Mouse (Mus musculus) right cerebral cortex, postnatal 4 days (tissue): ENCODE data around the gene Rnf114.

Experiments
- DNase-seq: peaks from one replicate; pipeline ENCODE4 v3.0.0-alpha.2; 2022

Gene Rnf114

DNA sequence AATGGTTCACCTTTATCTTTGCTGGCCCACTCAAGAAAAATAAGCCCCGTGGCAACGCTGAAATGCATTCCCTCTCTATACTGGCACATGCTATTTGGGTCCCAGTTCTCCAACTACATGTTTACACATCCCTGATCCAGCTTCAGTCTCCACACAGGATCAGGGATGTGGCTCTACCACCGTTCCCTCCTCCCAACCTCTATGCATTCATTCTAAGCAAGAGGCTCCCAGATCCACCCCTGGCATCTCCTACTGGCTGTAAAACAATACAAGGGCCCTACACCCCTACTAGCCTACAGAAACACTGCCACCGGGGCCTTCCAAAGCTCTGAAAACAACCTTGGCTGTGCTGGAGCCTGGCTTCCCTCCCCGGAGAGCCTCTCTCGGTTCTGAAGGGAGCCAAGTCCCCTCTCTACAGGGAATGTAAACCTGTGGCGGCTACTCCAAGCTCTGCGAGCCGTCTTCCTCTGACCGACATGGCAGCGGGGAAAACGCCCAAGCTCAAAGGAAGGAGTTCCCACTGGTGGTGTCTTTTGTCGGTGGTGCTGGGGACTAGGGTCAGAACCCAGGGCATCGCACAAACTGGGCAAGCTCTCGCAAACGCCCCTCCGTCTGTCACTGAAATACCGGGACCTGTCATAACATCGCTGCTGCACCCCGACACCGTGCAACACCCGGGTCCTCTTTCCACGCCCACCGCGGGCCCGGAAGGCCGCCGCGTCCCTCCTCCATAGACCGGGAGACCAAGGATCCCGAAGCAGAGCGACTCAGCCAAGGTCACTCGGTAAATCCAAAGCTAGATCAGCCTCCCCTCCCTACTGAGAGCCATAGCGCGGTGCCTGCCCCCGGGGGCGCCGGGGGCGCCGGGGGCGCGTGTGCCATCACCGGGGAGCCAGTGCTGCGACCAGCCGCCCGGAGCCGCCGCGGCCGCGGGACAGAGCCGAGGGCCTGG is at the start of gene Rnf114:
Gene Rnf114 (plus strand): TSS at position 889 of the 952 bp plus-strand sequence.
- peak; percentile 42 for DNase-seq

GRCm38 (mm10) chr2:167443411-167444193 is 48.8 kb upstream of the Rnf114 start:
- DNase-seq = no peak

DNA sequence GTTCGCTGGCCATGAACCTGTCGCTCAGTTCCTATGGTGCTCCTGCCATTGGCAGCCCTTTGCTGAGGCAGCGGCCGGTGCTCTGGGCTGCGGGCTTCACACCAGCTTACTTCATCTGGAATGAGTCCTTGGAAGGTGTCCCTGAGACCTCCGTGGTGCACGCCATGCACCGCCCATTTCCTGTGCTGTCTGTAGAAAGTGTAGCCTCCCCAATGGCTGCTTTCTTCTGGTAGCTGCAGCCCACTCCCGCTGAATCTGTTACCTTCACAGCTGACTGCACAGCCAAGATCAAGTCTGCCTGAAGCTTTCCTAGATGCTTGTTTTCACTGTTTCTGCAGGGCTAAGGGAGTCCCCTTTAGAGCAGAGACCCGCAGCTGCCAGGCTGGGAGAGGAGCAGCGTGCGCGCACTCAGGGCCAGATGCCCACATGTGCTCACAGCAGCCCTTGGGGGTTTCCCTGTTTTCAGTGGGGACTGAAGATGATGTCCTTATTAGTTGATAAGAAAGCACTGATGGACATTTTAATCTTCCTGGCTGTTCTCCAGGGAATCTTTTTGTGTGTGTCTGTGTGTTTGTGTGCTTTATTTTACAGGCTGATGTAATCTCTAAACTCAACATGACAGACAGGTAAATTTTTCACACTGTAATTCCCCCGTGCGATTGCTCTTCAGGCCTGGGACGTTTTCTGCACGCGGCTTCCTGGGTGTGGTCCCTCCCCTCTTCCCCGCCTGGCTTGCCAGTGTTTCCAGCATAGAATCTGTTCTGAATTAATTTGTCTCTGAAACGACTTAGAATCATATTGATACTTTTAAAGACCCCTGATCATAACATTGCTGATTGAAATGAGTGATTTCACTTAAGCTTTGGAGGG is 46.3 kb upstream of the Rnf114 start:
- no peak for DNase-seq

GRCm38 (mm10) chr2:167447207-167447606 is 45.2 kb upstream of the Rnf114 start:
- DNase-seq = no peak

GRCm38 (mm10) chr2:167447629-167448028 is 44.8 kb upstream of the Rnf114 start:
- no peak for DNase-seq

- no peak for DNase-seq
Observed at GRCm38 (mm10) chr2:167449331-167450275, 42.8 kb upstream of the Rnf114 start.

DNA sequence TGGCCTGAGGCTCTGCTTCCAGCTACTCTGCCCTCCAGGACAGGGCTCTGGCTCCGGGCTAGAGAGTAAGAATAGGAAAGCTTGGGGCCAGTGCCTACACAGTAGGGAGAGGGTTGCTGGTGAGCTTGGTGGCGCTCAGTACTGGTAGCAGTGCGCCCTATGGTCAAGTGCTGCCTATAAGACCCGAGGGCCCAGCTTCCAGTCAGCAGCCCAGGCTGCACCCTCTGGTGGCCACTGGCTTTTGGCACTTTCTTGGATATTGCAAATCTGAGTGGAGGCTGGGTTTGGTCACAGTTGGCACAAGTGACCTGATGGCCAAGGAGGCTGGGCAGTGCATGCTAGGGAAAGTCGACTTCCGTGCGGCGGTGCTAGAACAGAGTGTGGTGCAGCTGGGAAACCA is 41.8 kb upstream of the Rnf114 start:
- no peak for DNase-seq

GRCm38 (mm10) chr2:167453814-167454213 is 38.6 kb upstream of the Rnf114 start:
- DNase-seq = no peak

DNA sequence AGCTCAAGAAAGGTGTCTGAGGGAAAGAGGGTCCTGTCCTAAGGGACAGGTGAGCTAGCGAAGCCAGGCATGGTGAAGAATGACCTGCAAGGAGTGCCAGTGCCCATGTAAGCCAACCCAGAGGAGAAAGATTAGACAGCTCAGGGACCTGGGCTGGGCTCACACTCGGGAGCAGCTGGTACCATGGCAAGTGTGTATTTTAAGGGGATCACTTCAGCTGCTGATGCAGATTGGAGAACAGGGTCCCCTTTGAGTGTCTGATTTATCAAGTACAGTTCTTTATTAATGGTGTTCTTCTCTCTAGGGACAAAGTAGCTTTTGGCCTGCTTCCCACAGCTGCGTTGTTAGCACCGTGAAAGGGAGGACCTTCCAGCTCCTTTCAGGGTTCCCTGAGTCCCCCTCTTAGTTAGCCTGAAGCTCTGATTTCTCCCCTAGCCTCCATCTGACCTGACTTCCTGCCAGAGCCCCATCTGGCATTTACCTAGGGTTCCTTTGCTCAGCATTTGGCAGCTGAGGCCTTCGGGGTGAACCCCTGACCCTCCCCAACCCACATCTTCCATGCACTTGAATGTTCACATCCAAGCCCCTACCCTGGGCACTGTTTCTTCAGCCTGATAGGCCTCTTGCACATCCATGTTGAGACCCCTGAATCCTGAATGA is 36.0 kb upstream of the Rnf114 start:
- no peak for DNase-seq

- DNase-seq = no peak
Observed at GRCm38 (mm10) chr2:167457213-167457612, 35.2 kb upstream of the Rnf114 start.

- no peak for DNase-seq
Observed at GRCm38 (mm10) chr2:167458548-167458947, 33.9 kb upstream of the Rnf114 start.

DNA sequence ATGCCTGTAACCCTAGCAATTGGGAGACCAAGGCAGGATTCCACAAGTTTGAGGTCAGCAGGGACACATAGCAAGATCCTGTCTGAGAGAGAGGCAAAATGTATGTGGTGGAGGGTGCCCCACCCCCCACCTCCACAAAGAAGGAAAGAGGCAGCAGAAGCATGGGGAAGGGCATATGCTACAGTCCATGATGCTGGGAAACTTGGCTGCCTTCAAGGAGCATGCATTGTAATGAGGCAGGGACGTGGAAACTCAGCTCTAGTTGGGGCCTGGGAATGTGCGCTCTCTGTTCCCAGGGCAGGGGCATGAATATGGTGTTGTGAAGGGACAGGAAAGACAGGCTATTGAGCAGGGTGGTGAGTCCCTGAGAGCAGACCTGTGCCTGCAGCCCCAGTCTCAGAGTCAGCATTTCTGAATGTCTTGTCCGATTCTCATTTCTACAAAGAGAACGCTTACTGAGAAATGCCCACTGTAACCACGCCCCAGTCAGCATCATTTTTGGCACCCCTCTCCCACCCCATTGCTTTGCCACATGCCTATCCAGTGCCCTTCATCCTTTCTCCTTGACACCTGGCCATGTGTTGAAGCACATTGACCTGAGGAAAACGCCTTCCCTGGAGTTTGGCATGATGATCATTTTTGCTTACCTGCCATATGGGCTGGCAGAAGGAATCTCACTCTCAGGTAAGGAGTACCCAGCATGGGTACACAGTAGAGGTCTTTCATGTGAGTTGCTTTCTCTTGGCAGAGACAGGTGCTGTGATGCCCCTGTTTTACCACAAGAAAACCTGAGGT is 33.2 kb upstream of the Rnf114 start:
- DNase-seq = no peak

GRCm38 (mm10) chr2:167462954-167463353 is 29.5 kb upstream of the Rnf114 start:
- DNase-seq = peak; percentile 59

- DNase-seq = no peak
Observed at GRCm38 (mm10) chr2:167463802-167464201, 28.6 kb upstream of the Rnf114 start.

GRCm38 (mm10) chr2:167465951-167466350 is 26.5 kb upstream of the Rnf114 start:
- no peak for DNase-seq

GRCm38 (mm10) chr2:167467214-167467613 is 25.2 kb upstream of the Rnf114 start:
- no peak for DNase-seq

GRCm38 (mm10) chr2:167468444-167468843 is 24.0 kb upstream of the Rnf114 start:
- DNase-seq = no peak

- DNase-seq = no peak
Observed at GRCm38 (mm10) chr2:167470611-167471010, 21.8 kb upstream of the Rnf114 start.

GRCm38 (mm10) chr2:167471585-167471984 is 20.9 kb upstream of the Rnf114 start:
- no peak for DNase-seq

DNA sequence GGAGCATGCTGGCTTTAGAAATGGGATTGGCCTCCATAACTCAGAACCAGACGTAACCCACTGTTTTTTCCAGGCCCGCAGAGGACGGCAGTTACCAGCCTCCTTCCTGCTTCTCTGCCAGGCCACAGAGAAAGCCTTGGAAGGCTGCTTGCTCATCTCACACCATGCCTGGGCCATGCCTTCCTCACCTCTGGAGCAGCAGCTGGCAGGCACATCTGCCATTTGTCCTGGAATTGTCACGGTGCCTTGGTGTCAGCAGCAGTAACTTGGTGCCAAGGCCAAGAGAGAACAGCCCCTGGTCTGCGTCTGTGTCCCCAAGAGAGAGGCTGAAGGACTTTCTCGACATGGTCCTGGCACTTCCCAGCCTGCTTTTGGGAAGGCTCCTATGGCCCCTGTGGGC is 18.2 kb upstream of the Rnf114 start:
- no peak for DNase-seq
